Mouse (Mus musculus) midbrain, embryonic 13.5 days (tissue): ENCODE data around the gene Cnpy1. TPM values are rescaled to one million over a fixed set of nuclear protein-coding genes. Genes with fewer than 3 reads are reported as not detected.

Experiments
- ATAC-seq: fragments of 200-750 bp; cut with Nextera tagmentation; 2 replicates; pipeline ENCODE4 v1.8.0; 2017; ENCODE audit warnings: mild to moderate bottlenecking, moderate TSS enrichment, moderate library complexity
- H3K27ac ChIP-seq: fragments of 300-500 bp; sonication (generic); 2 replicates; pipeline ENCODE4 v1.5.1; 2015; ENCODE audit warnings: inconsistent platforms, mild to moderate bottlenecking, moderate library complexity
- H3K27me3 ChIP-seq: fragments of 300-500 bp; sonication (generic); 2 replicates; pipeline ENCODE4 v1.6.1; 2015; ENCODE audit warnings: mild to moderate bottlenecking, inconsistent platforms
- H3K36me3 ChIP-seq: fragments of 300-500 bp; sonication (generic); 2 replicates; pipeline ENCODE4 v1.6.1; 2015; ENCODE audit warnings: mild to moderate bottlenecking, inconsistent platforms
- H3K4me1 ChIP-seq: fragments of 300-500 bp; sonication (generic); replicated peaks from 2 replicates; pipeline ENCODE4 v1.6.1; 2015; ENCODE audit warnings: inconsistent platforms
- H3K4me2 ChIP-seq: fragments of 300-500 bp; sonication (generic); replicated peaks from 2 replicates; pipeline ENCODE4 v1.6.1; 2015; ENCODE audit warnings: moderate library complexity, mild to moderate bottlenecking, inconsistent platforms
- H3K4me3 ChIP-seq: fragments of 300-500 bp; sonication (generic); replicated peaks from 2 replicates; pipeline ENCODE4 v1.5.1; 2015; ENCODE audit warnings: mild to moderate bottlenecking, inconsistent platforms
- H3K9ac ChIP-seq: fragments of 300-500 bp; sonication (generic); replicated peaks from 2 replicates; pipeline ENCODE4 v1.6.1; 2015; ENCODE audit warnings: mild to moderate bottlenecking, inconsistent platforms
- H3K9me3 ChIP-seq: fragments of 300-500 bp; sonication (generic); 2 replicates; pipeline ENCODE4 v1.6.1; 2016; ENCODE audit warnings: mild to moderate bottlenecking, inconsistent platforms
- WGBS: fragments of 180-500 bp; shearing (Covaris S2); methylation state at CpG from one replicate; pipeline ENCODE4 v1.1.7; 2015; 5-methylcytosine and 5-hydroxymethylcytosine counted together
- polyA plus RNA-seq: library from polyadenylated mRNA; unstranded; fragments of >200 nt; fragmentation: Nextera tagmentation; extraction: Ambion mirVana; gene quantifications from 2 replicates; pipeline ENCODE4 v1.2.1, GENCODE M21; 2015

Cnpy1 gene
- 85.5 and 90.2 TPM in 2 replicates for polyA plus RNA-seq

DNA sequence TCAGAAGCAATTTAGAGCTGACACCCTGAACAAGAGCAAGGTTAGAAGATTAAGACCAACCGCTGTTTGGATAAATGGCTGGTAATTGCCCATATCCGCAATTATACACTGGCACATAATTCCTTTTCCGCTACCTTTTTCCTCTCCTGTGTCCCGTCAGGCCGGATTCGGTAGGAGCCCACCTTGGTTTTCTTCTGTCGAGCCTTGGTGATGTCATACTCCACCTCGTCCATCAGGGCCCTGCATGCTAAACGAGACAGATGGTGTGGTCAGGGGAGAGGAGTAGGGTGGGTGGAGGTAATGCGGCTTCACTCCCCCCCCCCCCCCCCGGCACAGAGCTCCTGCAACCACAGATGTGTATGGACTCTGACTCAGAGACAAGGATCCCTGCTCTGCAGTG lies at the start of gene Cnpy1:
Gene Cnpy1, minus strand, starts transcription at position 233 of the 400 bp plus-strand sequence.
- ATAC-seq: no peak
- 56% methylated on average over 11 of the region's 11 CpGs for WGBS
- no peaks in the 10 kb centered on the region for H3K27me3 ChIP-seq
- H3K4me3 ChIP-seq: no peak within 1 kb of the TSS
- peaks cover 7% of the 10 kb centered on the region; the same call in 1 of the 2 replicates for H3K4me1 ChIP-seq
- no peak within 1 kb of the TSS for H3K9ac ChIP-seq
- H3K9me3 ChIP-seq: no peaks in the 10 kb centered on the region
- H3K27ac ChIP-seq: no peak within 1 kb of the TSS
- no peak within 1 kb of the TSS for H3K4me2 ChIP-seq
- no peaks in the 10 kb centered on the region for H3K36me3 ChIP-seq

DNA sequence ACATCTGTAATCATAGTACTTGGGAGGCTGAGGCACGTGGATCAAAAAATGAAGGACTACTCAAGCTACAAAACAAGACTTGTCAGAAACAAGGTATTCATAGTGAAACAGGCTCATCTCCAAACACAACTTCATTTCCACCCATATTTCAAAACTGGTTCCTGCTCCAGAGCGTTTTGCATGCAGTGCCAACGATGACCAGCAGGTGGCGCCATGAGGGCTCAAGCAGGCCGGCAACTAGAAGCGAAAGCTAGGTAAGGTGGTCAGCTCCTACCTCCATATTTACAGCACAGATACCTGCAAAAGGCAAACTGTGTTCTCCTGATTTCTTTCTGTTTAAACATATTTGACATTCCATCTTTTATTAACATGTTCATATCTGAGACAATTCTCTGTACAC lies 48.4 kb upstream of the Cnpy1 start:
- no peak for ATAC-seq
- Histone ChIP-seq H3K27ac (no peak overlapping the region), H3K9me3 (no peaks in the 10 kb centered on the region), H3K9ac (no peak overlapping the region), H3K4me2 (no peak overlapping the region), H3K27me3 (0 out of 2 replicates have a peak, but pooled peaks cover 2% of the 10 kb centered on the region), H3K4me3 (no peak overlapping the region), H3K4me1 (no peaks in the 10 kb centered on the region), H3K36me3 (no peaks in the 10 kb centered on the region)
- 9% methylated on average over 6 of the region's 6 CpGs for WGBS

DNA sequence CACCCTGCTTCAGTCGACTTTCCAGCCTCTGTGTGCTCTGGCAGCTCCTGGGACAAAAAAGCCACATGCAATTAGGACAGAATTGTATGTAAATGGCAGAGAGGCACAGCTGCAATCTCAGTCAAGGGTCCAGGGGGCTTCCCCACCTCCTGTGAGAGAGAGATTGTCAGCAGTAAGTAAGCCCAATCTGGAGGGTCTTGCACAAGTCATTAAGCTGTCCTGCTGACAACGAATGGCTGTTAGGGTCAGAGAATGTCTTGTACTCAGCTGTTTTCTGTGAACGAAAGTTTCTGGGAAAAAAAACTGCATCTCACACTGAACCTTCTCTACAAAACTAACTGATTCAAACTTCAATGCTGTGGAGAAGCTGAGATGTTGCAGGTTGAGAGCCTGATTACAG lies 46.7 kb upstream of the Cnpy1 start:
- Histone ChIP-seq H3K4me3 (no peak overlapping the region), H3K9ac (no peak overlapping the region), H3K4me2 (no peak overlapping the region), H3K27ac (no peak overlapping the region), H3K27me3 (0 out of 2 replicates have a peak, but pooled peaks cover 2% of the 10 kb centered on the region), H3K9me3 (no peaks in the 10 kb centered on the region), H3K36me3 (no peaks in the 10 kb centered on the region), H3K4me1 (no peaks in the 10 kb centered on the region)
- ATAC-seq: no peak
- 51% methylated on average over 3 of the region's 3 CpGs for WGBS

DNA sequence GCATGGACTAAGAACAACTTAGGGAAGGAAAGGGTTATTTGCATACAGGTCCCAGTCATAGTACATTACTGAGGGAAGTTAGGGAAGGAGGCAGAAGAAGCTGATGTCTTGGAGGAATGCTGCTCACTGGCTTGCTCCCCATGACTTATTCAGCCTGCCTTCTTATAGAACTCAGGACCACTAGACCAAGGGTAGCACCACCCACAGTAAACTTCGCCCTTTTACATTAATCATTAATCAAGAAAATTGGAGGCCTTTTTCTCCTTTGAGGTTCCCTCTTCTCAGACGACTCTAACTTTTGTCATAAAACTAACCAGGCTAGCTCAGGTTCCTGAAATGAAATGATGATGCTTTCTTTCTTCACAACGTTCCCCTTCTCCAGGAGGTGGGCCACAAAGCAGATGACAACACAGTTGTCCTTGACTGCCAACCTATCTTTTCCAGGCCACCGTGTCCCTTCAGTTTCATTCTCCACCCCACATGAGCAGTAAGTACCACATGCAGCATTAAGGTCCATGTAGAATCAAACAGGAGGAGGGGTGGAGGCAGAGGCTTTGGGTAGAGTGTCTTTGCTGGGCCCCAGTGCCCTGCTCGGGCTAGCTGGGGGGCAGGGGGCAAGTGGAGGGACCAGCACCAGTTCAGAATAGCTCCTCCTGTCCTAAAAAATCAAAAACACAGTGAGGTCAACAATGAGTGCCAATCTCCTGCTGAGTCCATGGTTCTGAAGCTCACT lies 45.7 kb upstream of the Cnpy1 start:
- H3K4me3 ChIP-seq: no peak overlapping the region
- H3K27ac ChIP-seq: no peak overlapping the region
- H3K36me3 ChIP-seq: no peaks in the 10 kb centered on the region
- no peak overlapping the region for H3K9ac ChIP-seq
- no peak for ATAC-seq
- H3K27me3 ChIP-seq: 0 out of 2 replicates have a peak, but pooled peaks cover 2% of the 10 kb centered on the region
- H3K9me3 ChIP-seq: no peaks in the 10 kb centered on the region
- H3K4me2 ChIP-seq: no peak overlapping the region
- 88% methylated on average over 5 of the region's 5 CpGs for WGBS
- no peaks in the 10 kb centered on the region for H3K4me1 ChIP-seq

DNA sequence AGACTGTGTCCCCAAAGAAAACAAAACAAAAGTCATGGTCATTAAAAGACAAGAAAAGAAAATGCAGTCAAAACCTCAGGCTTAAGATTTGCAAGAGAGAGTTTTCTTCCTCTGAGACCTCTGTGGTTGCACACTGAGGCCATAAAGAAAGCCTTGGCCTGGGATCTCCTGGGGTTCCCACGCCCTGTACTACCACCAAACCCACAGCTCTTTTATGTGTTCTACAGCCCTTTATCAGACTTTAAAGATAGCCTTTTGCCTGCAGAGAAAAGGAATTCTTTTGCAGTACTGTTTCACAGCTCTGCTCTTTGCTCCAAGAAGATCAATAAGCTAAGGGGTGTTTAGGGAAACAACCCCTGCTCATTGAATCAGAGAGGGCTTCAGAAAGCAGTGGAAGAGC lies 45.0 kb upstream of the Cnpy1 start:
- no peak for ATAC-seq
- H3K4me2 ChIP-seq: no peak overlapping the region
- no peaks in the 10 kb centered on the region for H3K36me3 ChIP-seq
- H3K9ac ChIP-seq: no peak overlapping the region
- no peak overlapping the region for H3K4me3 ChIP-seq
- H3K27ac ChIP-seq: no peak overlapping the region
- 0 out of 2 replicates have a peak, but pooled peaks cover 2% of the 10 kb centered on the region for H3K27me3 ChIP-seq
- H3K9me3 ChIP-seq: no peaks in the 10 kb centered on the region
- 60% methylated on average over 1 of the region's 1 CpGs for WGBS
- H3K4me1 ChIP-seq: no peaks in the 10 kb centered on the region

DNA sequence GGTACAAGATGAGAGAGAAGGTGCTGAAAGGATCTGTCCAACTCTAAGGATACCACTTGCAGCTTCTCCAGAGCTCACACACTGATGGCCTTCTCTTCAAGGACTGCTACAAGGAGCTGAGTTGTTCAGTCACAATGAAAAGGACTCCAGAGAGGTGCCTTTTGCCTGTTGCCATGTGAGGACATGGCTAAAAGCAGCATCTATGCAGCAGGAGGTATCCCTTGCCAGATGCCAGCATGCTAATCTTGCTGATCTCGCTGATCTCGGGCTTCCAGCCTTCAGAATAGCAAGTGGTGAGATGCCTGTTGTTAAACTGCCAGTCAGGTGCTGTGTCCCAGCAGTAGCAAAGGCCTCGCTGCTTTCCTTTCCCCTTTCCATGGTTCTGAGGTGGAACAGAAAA lies 43.5 kb upstream of the Cnpy1 start:
- 48% methylated on average over 3 of the region's 3 CpGs for WGBS
- no peak for ATAC-seq

DNA sequence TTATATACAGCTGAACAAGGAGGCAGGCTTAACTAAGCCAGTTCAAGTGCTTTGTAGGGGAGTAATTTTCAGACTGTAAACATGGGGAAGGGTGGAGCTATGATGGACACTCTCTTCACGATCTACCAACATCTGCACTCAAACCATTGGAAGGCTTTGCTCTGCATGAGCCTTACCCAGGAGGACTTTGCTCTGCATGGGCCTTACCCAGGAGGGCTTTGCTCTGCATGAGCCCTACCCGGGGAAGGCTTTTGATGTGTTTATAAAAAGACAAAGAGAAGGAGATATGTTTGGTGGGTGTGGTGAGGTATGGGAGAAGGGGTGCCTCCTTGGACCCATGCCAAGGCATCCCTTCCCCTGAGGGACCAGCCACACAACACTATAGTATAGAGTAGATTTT lies 31.7 kb upstream of the Cnpy1 start:
- Histone ChIP-seq H3K27me3 (no peaks in the 10 kb centered on the region), H3K4me2 (no peak overlapping the region), H3K4me1 (no peaks in the 10 kb centered on the region), H3K27ac (no peak overlapping the region), H3K9ac (no peak overlapping the region), H3K36me3 (no peaks in the 10 kb centered on the region), H3K4me3 (no peak overlapping the region), H3K9me3 (no peaks in the 10 kb centered on the region)
- ATAC-seq: no peak
- 67% methylated on average over 2 of the region's 2 CpGs for WGBS

More for the DNA sequence above, 43.5 kb upstream of the Cnpy1 start:
- H3K4me1 ChIP-seq: no peaks in the 10 kb centered on the region
- H3K4me2 ChIP-seq: no peak overlapping the region
- no peaks in the 10 kb centered on the region for H3K9me3 ChIP-seq
- no peak overlapping the region for H3K4me3 ChIP-seq
- no peak overlapping the region for H3K27ac ChIP-seq
- no peak overlapping the region for H3K9ac ChIP-seq
- H3K36me3 ChIP-seq: no peaks in the 10 kb centered on the region
- H3K27me3 ChIP-seq: 0 out of 2 replicates have a peak, but pooled peaks cover 2% of the 10 kb centered on the region

DNA sequence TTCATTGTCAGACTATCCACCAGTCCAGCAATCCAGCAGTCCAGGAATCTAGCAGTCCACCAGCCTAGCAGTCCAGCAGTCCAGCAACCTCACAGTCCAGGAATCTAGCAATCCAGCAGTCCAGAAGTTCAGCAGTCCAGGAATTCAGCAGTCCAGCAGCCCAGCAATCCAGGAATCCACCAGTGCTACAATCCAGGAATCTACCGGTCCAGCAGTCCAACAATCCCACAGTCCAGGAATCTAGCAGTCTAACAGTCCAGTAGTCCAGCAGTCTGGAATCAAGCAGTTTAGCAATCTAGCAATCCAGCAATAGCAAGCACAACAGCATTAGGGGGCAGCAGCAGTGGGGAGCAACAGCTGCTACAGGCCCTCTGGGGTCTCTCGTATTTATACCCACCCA lies 27.2 kb upstream of the Cnpy1 start:
- no peaks in the 10 kb centered on the region for H3K4me1 ChIP-seq
- ATAC-seq: no peak
- H3K27ac ChIP-seq: no peak overlapping the region
- no peaks in the 10 kb centered on the region for H3K36me3 ChIP-seq
- H3K27me3 ChIP-seq: no peaks in the 10 kb centered on the region
- H3K4me3 ChIP-seq: no peak overlapping the region
- H3K9me3 ChIP-seq: no peaks in the 10 kb centered on the region
- 82% methylated on average over 2 of the region's 2 CpGs for WGBS
- H3K4me2 ChIP-seq: no peak overlapping the region
- no peak overlapping the region for H3K9ac ChIP-seq

DNA sequence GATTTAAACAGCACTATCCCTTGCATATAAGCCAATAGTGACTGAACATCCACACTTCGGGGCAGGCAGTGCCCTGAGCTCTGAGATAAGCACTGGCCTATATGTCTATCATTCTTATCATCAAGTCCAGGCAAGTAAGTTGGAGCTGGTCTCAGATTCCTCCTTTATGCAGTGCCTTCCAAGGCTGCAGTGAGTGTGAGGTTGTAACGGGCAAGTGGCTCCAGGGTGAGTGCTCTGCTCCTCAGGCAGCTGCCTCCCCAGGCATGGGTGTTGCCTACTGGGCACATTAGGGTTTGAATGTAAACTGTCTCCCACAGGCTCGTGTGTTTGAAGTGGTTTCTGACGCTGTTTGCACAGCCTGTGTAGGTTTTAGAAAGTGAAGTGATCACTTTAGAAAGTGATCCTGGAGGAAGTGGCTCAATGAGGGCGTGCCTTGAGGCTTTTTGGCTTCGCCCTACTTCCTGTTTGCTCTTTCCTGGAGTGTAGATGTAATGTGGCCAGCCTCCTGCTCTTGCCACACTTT lies 23.9 kb upstream of the Cnpy1 start:
- ATAC-seq: no peak
- Histone ChIP-seq H3K27me3 (no peaks in the 10 kb centered on the region), H3K4me3 (no peak overlapping the region), H3K9me3 (no peaks in the 10 kb centered on the region), H3K27ac (no peak overlapping the region), H3K4me1 (no peaks in the 10 kb centered on the region), H3K36me3 (no peaks in the 10 kb centered on the region), H3K9ac (no peak overlapping the region), H3K4me2 (no peak overlapping the region)
- 67% methylated on average over 6 of the region's 6 CpGs for WGBS

DNA sequence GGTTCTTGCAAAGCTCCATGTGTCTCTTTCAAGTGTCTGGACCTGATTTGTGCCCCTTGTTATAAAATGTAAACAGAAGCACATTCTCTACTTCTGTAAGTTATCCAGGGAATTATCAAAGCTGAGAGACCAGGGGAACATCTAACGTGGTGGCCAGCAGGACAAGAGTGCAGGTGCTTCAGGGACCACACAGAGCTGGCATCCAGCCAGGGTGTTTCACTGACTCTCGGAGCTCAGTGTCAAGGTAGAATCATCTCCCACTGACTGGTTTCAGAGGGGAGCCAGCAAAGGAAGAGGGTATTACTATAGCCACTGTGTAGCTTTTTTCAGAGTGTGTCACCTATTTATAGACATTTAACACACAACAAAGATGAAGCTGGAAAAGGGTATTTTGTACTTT lies 22.0 kb upstream of the Cnpy1 start:
- no peaks in the 10 kb centered on the region for H3K4me1 ChIP-seq
- ATAC-seq: no peak
- H3K27me3 ChIP-seq: no peaks in the 10 kb centered on the region
- H3K36me3 ChIP-seq: no peaks in the 10 kb centered on the region
- H3K9me3 ChIP-seq: no peaks in the 10 kb centered on the region
- no peak overlapping the region for H3K27ac ChIP-seq
- H3K9ac ChIP-seq: no peak overlapping the region
- no peak overlapping the region for H3K4me2 ChIP-seq
- H3K4me3 ChIP-seq: no peak overlapping the region
- WGBS: 53% methylated on average over 2 of the region's 2 CpGs

DNA sequence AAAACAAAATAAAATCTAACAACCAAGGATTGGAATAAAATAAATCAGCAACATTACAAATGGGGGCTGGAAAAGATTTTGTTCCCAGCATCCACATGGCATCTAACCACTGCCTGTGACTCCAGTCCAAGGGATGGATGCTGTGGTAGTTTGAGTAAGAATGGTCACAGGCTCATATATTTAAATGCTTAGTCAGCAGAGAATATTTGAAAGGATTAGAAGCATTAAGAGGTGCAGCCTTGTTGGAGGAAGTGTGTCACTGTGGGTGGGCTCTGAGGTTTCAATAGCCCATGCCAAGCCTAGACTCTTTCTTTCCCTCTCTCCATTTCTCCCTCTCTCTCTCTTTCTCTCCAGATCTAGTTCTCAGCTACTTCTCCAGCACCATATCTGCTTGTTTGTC lies 20.0 kb upstream of the Cnpy1 start:
- no peaks in the 10 kb centered on the region for H3K9me3 ChIP-seq
- H3K4me1 ChIP-seq: no peaks in the 10 kb centered on the region
- no peak overlapping the region for H3K4me3 ChIP-seq

DNA sequence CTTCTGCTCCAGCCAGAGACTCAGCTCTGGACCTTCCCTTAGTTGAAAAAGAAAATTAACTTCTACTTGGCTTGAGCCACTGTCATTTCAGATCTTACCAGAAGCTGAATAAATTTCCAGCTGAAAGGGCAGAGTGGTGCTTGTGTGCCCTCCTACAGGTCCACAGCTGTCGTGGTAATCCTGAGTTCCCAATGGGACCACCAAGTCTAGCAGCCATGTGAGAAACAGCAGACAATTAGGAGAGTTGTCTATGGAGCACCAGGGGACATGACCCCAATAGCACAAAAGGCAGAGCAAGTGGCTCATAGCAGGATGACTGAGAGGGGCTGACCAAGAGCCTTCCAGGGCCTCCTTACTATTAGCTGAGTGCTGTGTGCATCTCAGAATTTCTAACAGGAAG lies 18.2 kb upstream of the Cnpy1 start:
- H3K9ac ChIP-seq: no peak overlapping the region
- H3K36me3 ChIP-seq: no peaks in the 10 kb centered on the region
- no peak overlapping the region for H3K4me2 ChIP-seq
- H3K4me3 ChIP-seq: no peak overlapping the region
- H3K27ac ChIP-seq: no peak overlapping the region
- no peak for ATAC-seq
- H3K27me3 ChIP-seq: no peaks in the 10 kb centered on the region
- H3K4me1 ChIP-seq: no peaks in the 10 kb centered on the region
- no peaks in the 10 kb centered on the region for H3K9me3 ChIP-seq
- 15% methylated on average over 1 of the region's 1 CpGs for WGBS

More for the DNA sequence above, 20.0 kb upstream of the Cnpy1 start:
- Histone ChIP-seq H3K27me3 (no peaks in the 10 kb centered on the region), H3K9ac (no peak overlapping the region), H3K27ac (no peak overlapping the region), H3K4me2 (no peak overlapping the region), H3K36me3 (no peaks in the 10 kb centered on the region)
- no peak for ATAC-seq

DNA sequence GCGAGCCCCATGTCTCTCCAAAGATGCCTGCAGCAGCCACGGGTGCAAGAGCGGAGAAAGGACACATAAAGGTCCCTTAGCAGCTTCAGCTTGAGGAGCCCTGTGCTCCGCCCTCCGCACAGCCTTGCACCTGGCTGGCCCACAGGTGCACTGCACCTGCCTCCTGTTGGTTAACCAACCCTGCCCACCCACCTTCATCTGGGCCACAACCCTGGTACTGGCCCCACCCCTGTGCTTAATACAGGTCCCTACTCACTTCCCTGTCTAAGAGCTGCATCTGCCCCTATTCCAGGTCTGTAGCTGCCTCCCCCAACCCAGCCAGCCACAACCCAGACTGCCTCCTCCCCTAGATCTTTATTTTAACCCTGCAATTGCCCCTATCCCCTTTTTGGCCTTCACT lies 16.5 kb upstream of the Cnpy1 start:
- ATAC-seq: no peak
- WGBS: 94% methylated on average over 5 of the region's 5 CpGs
- H3K9ac ChIP-seq: no peak overlapping the region
- H3K27ac ChIP-seq: no peak overlapping the region
- H3K9me3 ChIP-seq: no peaks in the 10 kb centered on the region
- no peak overlapping the region for H3K4me3 ChIP-seq
- no peaks in the 10 kb centered on the region for H3K4me1 ChIP-seq
- no peaks in the 10 kb centered on the region for H3K36me3 ChIP-seq
- H3K27me3 ChIP-seq: no peaks in the 10 kb centered on the region
- H3K4me2 ChIP-seq: no peak overlapping the region
